Mouse (Mus musculus): ENCODE results near the gene Smim4. TPM values are rescaled to one million over a fixed set of nuclear protein-coding genes. Genes with fewer than 3 reads are reported as not detected.

Gene Smim4
- polyA plus RNA-seq, 1 experiment from 2014 or later: 38.4 TPM

- H3K9me3 ChIP-seq (replicated peaks; ENCODE audit: control insufficient read depth, low read length, poor library complexity, severe bottlenecking): no peaks in the 10 kb centered on the region
- no peak overlapping the region for H3K4me3 ChIP-seq (ENCODE audit: low read depth, low read length)
- no peaks in the 10 kb centered on the region for H3K4me1 ChIP-seq (ENCODE audit: control insufficient read depth, insufficient read depth, low read length)
- no peak overlapping the region for H3K27ac ChIP-seq (ENCODE audit: low read length)
- H3K27me3 ChIP-seq (ENCODE audit: control insufficient read depth, insufficient read depth, low read depth, low read length): no peaks in the 10 kb centered on the region
- no peak for ATAC-seq
- no peak overlapping the region for H3K9ac ChIP-seq (ENCODE audit: low read depth, low read length)
- 97% methylated on average over 2 of the region's 2 CpGs for WGBS
- peaks cover 29% of the 10 kb centered on the region for H3K36me3 ChIP-seq (ENCODE audit: control insufficient read depth, insufficient read depth, low read length)
- H3K4me2 ChIP-seq (ENCODE audit: low read length): no peak overlapping the region
Measured at GRCm38 (mm10) chr14:31105156-31105555, 23.6 kb downstream of the Smim4 start.

DNA sequence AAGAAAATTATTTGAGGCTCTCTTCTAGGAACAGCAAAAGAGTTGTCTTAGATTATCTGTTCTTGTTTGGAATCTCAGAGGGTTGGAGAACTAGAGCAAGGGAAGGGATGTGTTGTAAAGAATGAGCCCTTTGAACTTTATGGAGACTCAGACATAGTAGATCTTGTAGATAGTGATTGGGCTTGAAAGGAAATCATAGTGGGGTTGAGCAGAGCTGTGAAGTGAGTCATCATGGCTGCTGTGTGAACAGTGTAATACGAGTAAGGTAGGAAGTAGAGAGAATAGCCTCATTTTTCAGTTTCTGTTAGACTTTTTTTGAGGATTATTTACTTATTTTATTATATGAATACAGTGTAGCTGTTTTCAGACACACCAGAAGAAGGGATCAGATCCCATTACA, 38.8 kb downstream of the Smim4 start:
- no peak for ATAC-seq
- 97% methylated on average over 1 of the region's 1 CpGs for WGBS

DNA sequence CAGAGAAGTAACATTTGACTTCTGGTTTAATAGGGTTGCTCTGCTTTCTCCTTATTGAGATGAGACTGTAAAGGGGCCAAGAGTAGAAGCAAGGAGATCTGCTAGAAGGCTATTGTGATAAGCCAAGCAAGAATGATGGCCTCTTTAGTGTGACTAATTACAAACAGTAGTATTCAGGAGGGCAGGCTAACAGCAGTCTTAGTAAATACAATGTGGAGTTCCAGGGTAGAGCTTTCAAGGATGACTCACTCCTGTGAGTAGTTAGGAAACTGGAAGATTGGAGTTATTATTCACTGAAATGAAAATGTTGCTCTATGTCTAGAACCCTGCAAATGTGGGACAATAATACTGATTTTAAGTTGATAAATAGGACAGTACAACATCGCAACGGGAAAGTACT, 40.2 kb downstream of the Smim4 start:
- WGBS: 95% methylated on average over 2 of the region's 2 CpGs
- H3K36me3 ChIP-seq (ENCODE audit: control insufficient read depth, insufficient read depth, low read length): peaks cover 38% of the 10 kb centered on the region
- no peaks in the 10 kb centered on the region for H3K4me1 ChIP-seq (ENCODE audit: control insufficient read depth, insufficient read depth, low read length)

More for the DNA sequence above, 38.8 kb downstream of the Smim4 start:
- Histone ChIP-seq H3K9me3 (replicated peaks; ENCODE audit: control insufficient read depth, low read length, poor library complexity, severe bottlenecking) (no peaks in the 10 kb centered on the region), H3K36me3 (ENCODE audit: control insufficient read depth, insufficient read depth, low read length) (peaks cover 37% of the 10 kb centered on the region), H3K4me3 (ENCODE audit: low read depth, low read length) (no peak overlapping the region), H3K9ac (ENCODE audit: low read depth, low read length) (no peak overlapping the region), H3K27ac (ENCODE audit: low read length) (no peak overlapping the region), H3K4me1 (ENCODE audit: control insufficient read depth, insufficient read depth, low read length) (no peaks in the 10 kb centered on the region), H3K27me3 (ENCODE audit: control insufficient read depth, insufficient read depth, low read depth, low read length) (no peaks in the 10 kb centered on the region), H3K4me2 (ENCODE audit: low read length) (no peak overlapping the region)

GRCm38 (mm10) chr14:31087433-31087832, 41.3 kb downstream of the Smim4 start:
- H3K27ac ChIP-seq (ENCODE audit: low read length): no peak overlapping the region
- no peaks in the 10 kb centered on the region for H3K4me1 ChIP-seq (ENCODE audit: control insufficient read depth, insufficient read depth, low read length)
- H3K9ac ChIP-seq (ENCODE audit: low read depth, low read length): no peak overlapping the region
- H3K4me3 ChIP-seq (ENCODE audit: low read depth, low read length): no peak overlapping the region
- H3K27me3 ChIP-seq (ENCODE audit: control insufficient read depth, insufficient read depth, low read depth, low read length): no peaks in the 10 kb centered on the region
- no peak overlapping the region for H3K4me2 ChIP-seq (ENCODE audit: low read length)
- 87% methylated on average over 6 of the region's 6 CpGs for WGBS
- H3K9me3 ChIP-seq (replicated peaks; ENCODE audit: control insufficient read depth, low read length, poor library complexity, severe bottlenecking): no peaks in the 10 kb centered on the region
- H3K36me3 ChIP-seq (ENCODE audit: control insufficient read depth, insufficient read depth, low read length): peaks cover 39% of the 10 kb centered on the region
- no peak for ATAC-seq

More for the DNA sequence above, 40.2 kb downstream of the Smim4 start:
- Histone ChIP-seq H3K27ac (ENCODE audit: low read length) (no peak overlapping the region), H3K9ac (ENCODE audit: low read depth, low read length) (no peak overlapping the region), H3K9me3 (replicated peaks; ENCODE audit: control insufficient read depth, low read length, poor library complexity, severe bottlenecking) (no peaks in the 10 kb centered on the region), H3K27me3 (ENCODE audit: control insufficient read depth, insufficient read depth, low read depth, low read length) (no peaks in the 10 kb centered on the region), H3K4me3 (ENCODE audit: low read depth, low read length) (no peak overlapping the region), H3K4me2 (ENCODE audit: low read length) (no peak overlapping the region)
- ATAC-seq: no peak

DNA sequence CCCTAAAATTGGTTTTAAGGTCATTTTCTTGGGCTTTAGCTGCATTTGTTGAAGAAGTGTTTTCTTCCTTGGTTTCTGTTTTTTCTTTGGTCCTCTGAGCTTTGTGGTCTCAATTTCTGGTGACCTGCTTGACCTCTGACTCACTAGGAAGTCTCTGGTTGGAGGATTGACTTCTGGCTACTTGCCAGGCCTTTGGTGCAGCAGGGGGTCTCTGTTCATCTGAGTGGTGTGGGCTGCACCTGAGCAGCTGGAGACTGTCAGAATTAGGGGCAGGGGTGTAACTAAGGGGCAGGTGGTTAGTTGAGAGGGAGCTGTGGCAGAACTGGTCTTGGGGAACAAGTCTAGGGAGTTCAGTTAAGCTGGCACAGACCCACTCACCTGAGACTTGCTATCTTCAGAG, 47.6 kb downstream of the Smim4 start:
- Histone ChIP-seq H3K4me2 (ENCODE audit: low read length) (no peak overlapping the region), H3K36me3 (ENCODE audit: control insufficient read depth, insufficient read depth, low read length) (peaks cover 19% of the 10 kb centered on the region), H3K4me3 (ENCODE audit: low read depth, low read length) (no peak overlapping the region), H3K9ac (ENCODE audit: low read depth, low read length) (no peak overlapping the region), H3K4me1 (ENCODE audit: control insufficient read depth, insufficient read depth, low read length) (no peaks in the 10 kb centered on the region), H3K27ac (ENCODE audit: low read length) (no peak overlapping the region), H3K27me3 (ENCODE audit: control insufficient read depth, insufficient read depth, low read depth, low read length) (no peaks in the 10 kb centered on the region), H3K9me3 (replicated peaks; ENCODE audit: control insufficient read depth, low read length, poor library complexity, severe bottlenecking) (no peaks in the 10 kb centered on the region)
- ATAC-seq: no peak

DNA sequence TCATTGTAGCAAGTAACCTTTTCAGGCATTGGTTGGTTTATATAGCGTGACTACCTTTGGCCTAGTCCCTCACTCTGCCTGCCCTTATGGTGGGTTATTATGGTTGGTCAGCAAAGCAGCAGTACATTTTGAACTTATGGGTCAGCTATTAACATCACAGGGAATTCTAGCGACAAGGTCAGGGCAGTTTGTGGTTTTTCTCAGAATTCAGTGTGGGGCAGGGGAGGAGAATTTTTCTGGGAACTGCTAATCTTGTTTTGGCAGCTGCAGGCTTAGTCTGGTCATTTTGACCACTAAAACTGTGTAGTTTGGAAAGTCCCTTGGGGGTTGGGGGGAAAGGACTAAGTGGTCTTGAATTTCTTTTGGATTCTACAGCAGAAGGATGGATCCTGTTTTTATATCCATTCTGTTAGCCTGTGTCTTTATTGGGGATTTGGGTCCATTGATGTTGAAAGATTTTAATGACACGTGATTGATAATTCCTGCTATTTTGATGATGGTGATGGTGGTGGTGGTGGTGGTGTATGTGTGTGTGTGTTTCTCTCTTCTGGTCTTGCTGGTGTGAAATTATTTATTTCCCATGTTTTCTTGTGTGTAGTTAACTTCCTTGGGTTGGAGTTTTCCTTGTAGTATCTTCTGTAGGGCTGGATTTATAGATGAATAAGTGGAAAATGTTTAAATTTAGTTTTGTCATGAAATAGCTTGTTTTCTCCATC, 49.3 kb downstream of the Smim4 start:
- no peaks in the 10 kb centered on the region for H3K27me3 ChIP-seq (ENCODE audit: control insufficient read depth, insufficient read depth, low read depth, low read length)
- no peak overlapping the region for H3K4me2 ChIP-seq (ENCODE audit: low read length)
- no peaks in the 10 kb centered on the region for H3K9me3 ChIP-seq (replicated peaks; ENCODE audit: control insufficient read depth, low read length, poor library complexity, severe bottlenecking)
- H3K9ac ChIP-seq (ENCODE audit: low read depth, low read length): no peak overlapping the region
- H3K4me1 ChIP-seq (ENCODE audit: control insufficient read depth, insufficient read depth, low read length): no peaks in the 10 kb centered on the region
- no peak overlapping the region for H3K4me3 ChIP-seq (ENCODE audit: low read depth, low read length)
- no peak overlapping the region for H3K27ac ChIP-seq (ENCODE audit: low read length)
- ATAC-seq: no peak
- H3K36me3 ChIP-seq (ENCODE audit: control insufficient read depth, insufficient read depth, low read length): peaks cover 16% of the 10 kb centered on the region
- 98% methylated on average over 3 of the region's 3 CpGs for WGBS

- WGBS: 93% methylated on average over 3 of the region's 3 CpGs
- no peak overlapping the region for H3K9ac ChIP-seq (ENCODE audit: low read depth, low read length)
- H3K4me3 ChIP-seq (ENCODE audit: low read depth, low read length): no peak overlapping the region
- no peak overlapping the region for H3K27ac ChIP-seq (ENCODE audit: low read length)
- H3K27me3 ChIP-seq (ENCODE audit: control insufficient read depth, insufficient read depth, low read depth, low read length): no peaks in the 10 kb centered on the region
- no peaks in the 10 kb centered on the region for H3K9me3 ChIP-seq (replicated peaks; ENCODE audit: control insufficient read depth, low read length, poor library complexity, severe bottlenecking)
- H3K36me3 ChIP-seq (ENCODE audit: control insufficient read depth, insufficient read depth, low read length): peaks cover 16% of the 10 kb centered on the region
- H3K4me1 ChIP-seq (ENCODE audit: control insufficient read depth, insufficient read depth, low read length): no peaks in the 10 kb centered on the region
- ATAC-seq: no peak
- no peak overlapping the region for H3K4me2 ChIP-seq (ENCODE audit: low read length)
Measured at GRCm38 (mm10) chr14:31078597-31079208, 50.1 kb downstream of the Smim4 start.

- H3K4me2 ChIP-seq (ENCODE audit: low read length): no peak overlapping the region
- H3K9me3 ChIP-seq (replicated peaks; ENCODE audit: control insufficient read depth, low read length, poor library complexity, severe bottlenecking): no peaks in the 10 kb centered on the region
- H3K27me3 ChIP-seq (ENCODE audit: control insufficient read depth, insufficient read depth, low read depth, low read length): no peaks in the 10 kb centered on the region
- H3K27ac ChIP-seq (ENCODE audit: low read length): no peak overlapping the region
- peaks cover 22% of the 10 kb centered on the region for H3K36me3 ChIP-seq (ENCODE audit: control insufficient read depth, insufficient read depth, low read length)
- H3K4me1 ChIP-seq (ENCODE audit: control insufficient read depth, insufficient read depth, low read length): no peaks in the 10 kb centered on the region
- 95% methylated on average over 4 of the region's 4 CpGs for WGBS
- H3K9ac ChIP-seq (ENCODE audit: low read depth, low read length): no peak overlapping the region
- H3K4me3 ChIP-seq (ENCODE audit: low read depth, low read length): no peak overlapping the region
- ATAC-seq: no peak
Measured at GRCm38 (mm10) chr14:31069086-31069733, 59.5 kb downstream of the Smim4 start.

GRCm38 (mm10) chr14:31062277-31062676, 66.5 kb downstream of the Smim4 start:
- no peaks in the 10 kb centered on the region for H3K27me3 ChIP-seq (ENCODE audit: control insufficient read depth, insufficient read depth, low read depth, low read length)
- H3K36me3 ChIP-seq (ENCODE audit: control insufficient read depth, insufficient read depth, low read length): peaks cover 25% of the 10 kb centered on the region
- ATAC-seq: no peak
- no peak overlapping the region for H3K4me2 ChIP-seq (ENCODE audit: low read length)
- H3K4me3 ChIP-seq (ENCODE audit: low read depth, low read length): no peak overlapping the region
- no peak overlapping the region for H3K27ac ChIP-seq (ENCODE audit: low read length)
- no peaks in the 10 kb centered on the region for H3K4me1 ChIP-seq (ENCODE audit: control insufficient read depth, insufficient read depth, low read length)
- H3K9ac ChIP-seq (ENCODE audit: low read depth, low read length): no peak overlapping the region
- WGBS: 67% methylated on average over 1 of the region's 1 CpGs
- no peaks in the 10 kb centered on the region for H3K9me3 ChIP-seq (replicated peaks; ENCODE audit: control insufficient read depth, low read length, poor library complexity, severe bottlenecking)
